Mouse (Mus musculus) embryonic facial prominence, embryonic 11.5 days (tissue): ENCODE measurements at regions not wholly inside any gene's neighbourhood (a gene's known extent, or its start where the extent isn't known, plus 50 kb on each side); places are given as distances from the start of the nearest gene placed in this dataset.
"Not testable (repeated sequence)": the region's sequence is repeated elsewhere in the genome, so short reads cannot be mapped to it uniquely, and the experiment has no call there.

Source experiments
- ATAC-seq: fragments of 200-750 bp; cut with Nextera tagmentation; replicated peaks from 2 replicates; pipeline ENCODE4 v1.8.0; 2017; ENCODE audit warnings: low read depth; ENCODE audit not compliant: insufficient number of reproducible peaks, low FRiP score, low TSS enrichment
- DNase-seq: peaks from one replicate; pipeline ENCODE4 v3.0.0-alpha.2; 2015; ENCODE audit warnings: low spot score
- H3K27ac ChIP-seq: fragments of 300-500 bp; sonication (generic); replicated peaks from 2 replicates; pipeline ENCODE4 v1.5.1; 2014; ENCODE audit warnings: mild to moderate bottlenecking, low read depth, low read length, control low read depth
- H3K27me3 ChIP-seq: fragments of 300-500 bp; sonication (generic); 2 replicates; pipeline ENCODE4 v1.6.1; 2014; ENCODE audit warnings: mild to moderate bottlenecking, low read length, moderate library complexity, mixed read lengths; ENCODE audit not compliant: control insufficient read depth, insufficient read depth
- H3K36me3 ChIP-seq: fragments of 300-500 bp; sonication (generic); replicated peaks from 2 replicates; pipeline ENCODE4 v1.6.1; 2014; ENCODE audit warnings: low read depth, mild to moderate bottlenecking, low read length, moderate library complexity, mixed read lengths; ENCODE audit not compliant: control insufficient read depth, insufficient read depth
- H3K4me1 ChIP-seq: fragments of 300-500 bp; sonication (generic); 2 replicates; pipeline ENCODE4 v1.6.1; 2014; ENCODE audit warnings: low read length, mixed read lengths; ENCODE audit not compliant: control insufficient read depth, insufficient read depth
- H3K4me2 ChIP-seq: fragments of 300-500 bp; sonication (generic); 2 replicates; pipeline ENCODE4 v1.6.1; 2014; ENCODE audit warnings: low read depth, mild to moderate bottlenecking, control low read depth, low read length, moderate library complexity
- H3K4me3 ChIP-seq: fragments of 300-500 bp; sonication (generic); 2 replicates; pipeline ENCODE4 v1.5.1; 2014; ENCODE audit warnings: low read depth, low read length, control low read depth
- H3K9ac ChIP-seq: fragments of 300-500 bp; sonication (generic); replicated peaks from 2 replicates; pipeline ENCODE4 v1.6.1; 2014; ENCODE audit warnings: mild to moderate bottlenecking, control low read depth, low read length
- H3K9me3 ChIP-seq: fragments of 300-500 bp; sonication (generic); replicated peaks from 2 replicates; pipeline ENCODE4 v1.6.1; 2016; ENCODE audit warnings: mild to moderate bottlenecking, low read length, inconsistent platforms, mixed read lengths; ENCODE audit not compliant: control insufficient read depth
- WGBS: fragments of 180-500 bp; shearing (Covaris S2); extraction: QIAGEN DNeasy Blood & Tissue Kit; methylation state at CpG from one replicate; pipeline ENCODE4 v1.1.7; 2014; 5-methylcytosine and 5-hydroxymethylcytosine counted together

DNA sequence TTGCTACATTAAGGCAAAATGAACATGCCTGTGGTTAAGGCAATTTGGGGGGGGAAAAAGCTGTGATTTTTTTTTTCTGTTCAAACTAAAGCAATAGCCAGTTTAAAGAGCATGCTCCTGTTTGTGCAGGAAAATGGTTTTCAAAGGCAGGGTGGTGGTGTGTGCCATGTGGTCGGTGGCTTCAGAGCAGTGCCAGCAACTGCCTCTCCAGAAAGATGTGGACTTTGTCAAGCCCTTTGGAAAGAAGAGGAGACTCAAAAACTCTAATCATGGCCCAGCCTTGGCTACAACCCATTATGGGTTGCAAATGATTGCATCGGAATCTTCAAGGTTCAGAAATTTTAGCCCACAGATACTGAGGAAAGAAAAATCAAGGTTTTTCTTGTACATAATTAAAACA lies 382.4 kb upstream of the Arid1b start:
- no peak overlapping the region for H3K9ac ChIP-seq
- no peaks in the 10 kb centered on the region for H3K4me1 ChIP-seq
- no peaks in the 10 kb centered on the region for H3K27me3 ChIP-seq
- no peaks in the 10 kb centered on the region for H3K36me3 ChIP-seq
- WGBS, result 86% methylated on average over 2 of the region's 2 CpGs
- no peaks in the 10 kb centered on the region for H3K9me3 ChIP-seq
- no peak for DNase-seq
- ATAC-seq, result no peak
- no peak overlapping the region for H3K4me2 ChIP-seq
- no peak overlapping the region for H3K27ac ChIP-seq
- H3K4me3 ChIP-seq, result no peak overlapping the region

DNA sequence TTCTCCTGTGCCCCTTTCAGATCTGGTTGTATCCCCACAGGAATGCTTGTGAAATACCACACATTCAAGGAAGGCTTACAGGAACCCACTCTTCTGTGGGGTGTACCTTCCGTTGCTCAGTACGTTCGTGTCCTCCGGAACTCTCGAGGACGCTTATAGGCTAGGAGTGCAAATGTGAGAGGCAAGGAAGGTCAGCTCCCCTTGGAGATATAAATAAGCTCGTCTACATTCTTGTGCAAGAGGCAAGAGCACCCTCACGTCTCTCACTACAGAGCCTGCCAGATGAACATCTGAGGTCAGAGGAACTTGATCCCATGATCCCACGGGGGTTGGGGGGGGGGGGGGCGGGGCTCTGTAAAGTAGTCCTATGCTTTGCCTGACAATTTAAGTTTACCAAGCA lies 382.0 kb upstream of the Arid1b start:
- WGBS, result 44% methylated on average over 10 of the region's 10 CpGs
- H3K36me3 ChIP-seq, result no peaks in the 10 kb centered on the region
- DNase-seq, result no peak

GRCm38 (mm10) chr17:4612741-4613140 lies 381.4 kb upstream of the Arid1b start:
- DNase-seq, result no peak
- H3K9ac ChIP-seq, result no peak overlapping the region
- 86% methylated on average over 7 of the region's 7 CpGs for WGBS
- H3K36me3 ChIP-seq, result no peaks in the 10 kb centered on the region
- H3K27ac ChIP-seq, result no peak overlapping the region
- no peak overlapping the region for H3K4me2 ChIP-seq
- no peak for ATAC-seq
- no peaks in the 10 kb centered on the region for H3K9me3 ChIP-seq
- no peaks in the 10 kb centered on the region for H3K4me1 ChIP-seq
- no peaks in the 10 kb centered on the region for H3K27me3 ChIP-seq
- no peak overlapping the region for H3K4me3 ChIP-seq

More for the DNA sequence above, 382.0 kb upstream of the Arid1b start:
- ATAC-seq, result no peak
- Histone ChIP-seq H3K27me3 (no peaks in the 10 kb centered on the region), H3K9ac (no peak overlapping the region), H3K4me3 (no peak overlapping the region), H3K9me3 (no peaks in the 10 kb centered on the region), H3K4me2 (no peak overlapping the region), H3K27ac (no peak overlapping the region), H3K4me1 (no peaks in the 10 kb centered on the region)

DNA sequence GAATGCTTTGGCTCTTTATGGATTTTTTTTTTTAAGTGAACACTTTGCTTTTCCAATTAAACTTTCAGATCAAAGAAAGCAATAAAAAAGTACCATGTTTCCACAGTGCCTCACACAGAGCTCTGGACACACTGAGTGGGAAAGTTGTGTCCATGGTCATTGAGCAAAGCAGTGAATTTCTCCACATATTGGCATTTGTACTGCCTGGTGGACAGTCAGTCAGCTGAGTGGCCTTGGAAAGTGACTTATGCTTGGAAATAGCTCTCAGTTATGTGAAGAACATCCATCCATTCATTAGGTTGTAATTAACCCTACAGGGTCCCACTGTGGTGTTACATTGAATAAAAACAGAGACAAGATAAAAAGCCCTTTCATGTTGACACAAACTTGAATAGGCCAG lies 373.8 kb upstream of the Arid1b start:
- H3K4me3 ChIP-seq, result no peak overlapping the region
- DNase-seq (no peak), ATAC-seq (no peak)
- no peak overlapping the region for H3K4me2 ChIP-seq
- no peaks in the 10 kb centered on the region for H3K36me3 ChIP-seq
- no peaks in the 10 kb centered on the region for H3K9me3 ChIP-seq
- H3K27ac ChIP-seq, result no peak overlapping the region
- no peaks in the 10 kb centered on the region for H3K4me1 ChIP-seq
- H3K9ac ChIP-seq, result no peak overlapping the region
- no peaks in the 10 kb centered on the region for H3K27me3 ChIP-seq

DNA sequence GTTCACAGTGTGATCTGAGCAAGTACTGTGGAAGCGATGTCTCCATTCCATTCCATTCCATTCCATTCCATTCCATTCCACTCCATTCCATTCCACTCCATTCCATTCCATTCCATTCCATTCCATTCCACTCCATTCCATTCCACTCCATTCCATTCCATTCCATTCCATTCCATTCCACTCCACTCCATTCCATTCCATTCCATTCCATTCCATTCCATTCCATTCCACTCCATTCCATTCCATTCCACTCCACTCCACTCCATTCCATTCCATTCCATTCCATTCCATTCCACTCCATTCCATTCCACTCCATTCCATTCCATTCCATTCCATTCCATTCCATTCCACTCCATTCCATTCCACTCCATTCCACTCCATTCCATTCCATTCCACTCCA lies 368.0 kb upstream of the Arid1b start:
- not testable (repeated sequence) for H3K4me1 ChIP-seq, H3K27me3 ChIP-seq, H3K4me3 ChIP-seq, H3K9me3 ChIP-seq, H3K27ac ChIP-seq, H3K4me2 ChIP-seq, H3K36me3 ChIP-seq, DNase-seq, H3K9ac ChIP-seq, ATAC-seq
- WGBS, result 95% methylated on average over 1 of the region's 1 CpGs

GRCm38 (mm10) chr17:4627542-4627941 lies 366.6 kb upstream of the Arid1b start:
- no peaks in the 10 kb centered on the region for H3K36me3 ChIP-seq
- H3K4me3 ChIP-seq, result no peak overlapping the region
- H3K4me2 ChIP-seq, result no peak overlapping the region
- ATAC-seq (no peak), DNase-seq (no peak)
- H3K27me3 ChIP-seq, result no peaks in the 10 kb centered on the region
- 72% methylated on average over 7 of the region's 7 CpGs for WGBS
- H3K27ac ChIP-seq, result no peak overlapping the region
- H3K4me1 ChIP-seq, result no peaks in the 10 kb centered on the region
- no peak overlapping the region for H3K9ac ChIP-seq
- no peaks in the 10 kb centered on the region for H3K9me3 ChIP-seq

DNA sequence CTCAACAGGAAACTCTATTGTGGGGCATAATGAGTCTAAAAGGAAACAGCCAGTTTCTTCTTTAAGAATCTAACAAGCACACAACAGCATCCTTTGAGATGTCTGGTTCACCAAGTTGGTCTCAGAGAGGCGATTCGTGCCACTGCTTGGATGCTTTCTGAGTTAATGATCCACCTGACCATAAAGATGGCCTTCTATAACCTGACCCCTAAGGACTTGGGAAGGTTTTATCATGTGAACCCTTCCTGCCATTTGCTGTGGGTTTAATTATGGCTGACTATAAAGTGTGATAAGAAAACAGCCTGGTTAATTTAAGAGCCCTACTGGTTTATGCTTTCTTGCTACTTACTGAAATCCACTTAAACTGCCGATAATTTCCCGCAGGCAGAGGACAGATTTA lies 363.0 kb upstream of the Arid1b start:
- H3K4me3 ChIP-seq, result no peak overlapping the region
- 86% methylated on average over 4 of the region's 4 CpGs for WGBS
- H3K27me3 ChIP-seq, result no peaks in the 10 kb centered on the region
- H3K27ac ChIP-seq, result no peak overlapping the region
- H3K4me2 ChIP-seq, result no peak overlapping the region
- H3K36me3 ChIP-seq, result no peaks in the 10 kb centered on the region
- ATAC-seq (no peak), DNase-seq (no peak)
- no peak overlapping the region for H3K9ac ChIP-seq
- no peaks in the 10 kb centered on the region for H3K4me1 ChIP-seq
- H3K9me3 ChIP-seq, result no peaks in the 10 kb centered on the region

GRCm38 (mm10) chr17:4632506-4632905 lies 361.6 kb upstream of the Arid1b start:
- H3K9ac ChIP-seq, result no peak overlapping the region
- ATAC-seq (no peak), DNase-seq (no peak)
- no peaks in the 10 kb centered on the region for H3K9me3 ChIP-seq
- H3K4me2 ChIP-seq, result no peak overlapping the region
- no peak overlapping the region for H3K4me3 ChIP-seq
- H3K27ac ChIP-seq, result no peak overlapping the region
- WGBS, result 93% methylated on average over 2 of the region's 2 CpGs
- no peaks in the 10 kb centered on the region for H3K36me3 ChIP-seq
- no peaks in the 10 kb centered on the region for H3K4me1 ChIP-seq
- no peaks in the 10 kb centered on the region for H3K27me3 ChIP-seq

DNA sequence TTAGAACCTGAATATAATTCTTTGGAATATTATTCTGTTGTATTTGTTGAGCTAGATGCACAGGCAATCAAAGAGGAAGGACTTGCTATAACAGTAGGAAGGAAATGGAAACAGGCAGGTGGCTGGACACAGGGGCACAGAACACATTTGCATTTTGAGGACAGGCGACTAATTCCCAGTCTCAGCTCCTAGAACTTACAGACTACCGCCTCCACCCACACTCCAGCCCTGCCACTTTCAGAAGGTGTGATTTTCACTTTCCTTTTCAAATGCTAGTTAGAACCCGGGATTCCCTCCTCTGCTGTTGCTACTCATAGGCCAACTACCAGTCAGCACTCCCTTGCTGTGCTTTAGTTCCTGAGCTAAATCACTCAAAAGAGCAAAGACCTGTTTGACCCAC lies 360.4 kb upstream of the Arid1b start:
- Histone ChIP-seq H3K36me3 (no peaks in the 10 kb centered on the region), H3K4me2 (no peak overlapping the region), H3K4me3 (no peak overlapping the region), H3K9me3 (no peaks in the 10 kb centered on the region), H3K4me1 (no peaks in the 10 kb centered on the region), H3K27me3 (no peaks in the 10 kb centered on the region), H3K9ac (no peak overlapping the region), H3K27ac (no peak overlapping the region)
- 54% methylated on average over 3 of the region's 3 CpGs for WGBS
- DNase-seq (no peak), ATAC-seq (no peak)
